Mouse (Mus musculus): ENCODE results near the gene Ces2b. TPM values are rescaled to one million over a fixed set of nuclear protein-coding genes. Genes with fewer than 3 reads are reported as not detected.

Ces2b gene
- polyA plus RNA-seq (2015; fragmentation: Nextera tagmentation; extraction: Ambion mirVana): 0.19 and 0.31 TPM in 2 replicates

DNA sequence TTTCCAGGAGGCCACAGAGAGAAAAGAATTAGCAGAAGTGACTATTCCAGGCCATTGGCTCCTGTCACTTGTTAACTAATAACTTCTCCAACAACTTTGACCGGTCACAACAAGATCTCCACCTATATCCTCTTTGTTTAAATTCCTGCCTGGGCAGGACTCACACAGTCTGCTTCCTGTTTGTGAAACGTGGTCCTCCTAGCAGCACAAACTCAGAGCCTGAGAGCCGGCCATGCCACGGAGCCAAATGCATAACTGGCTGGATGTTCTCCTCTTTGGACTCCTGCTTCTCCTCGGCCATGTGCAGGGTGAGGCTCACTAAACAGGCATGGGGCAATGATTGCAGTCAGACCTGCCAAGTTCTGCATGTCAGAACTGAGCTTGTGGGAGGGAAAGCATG lies at the start of gene Ces2b:
Ces2b (plus strand) TSS at position 133 of the 400 bp plus-strand sequence.
- Histone ChIP-seq H3K4me1 (no peaks in the 10 kb centered on the region), H3K27me3 (no peaks in the 10 kb centered on the region), H3K9ac (no peak within 1 kb of the TSS), H3K4me3 (no peak within 1 kb of the TSS), H3K36me3 (no peaks in the 10 kb centered on the region), H3K9me3 (no peaks in the 10 kb centered on the region), H3K27ac (no peak within 1 kb of the TSS), H3K4me2 (no peak within 1 kb of the TSS)
- ATAC-seq (ENCODE audit: insufficient number of reproducible peaks, low FRiP score, low TSS enrichment, low read depth): no peak
- whole genome bisulfite sequencing: 71% methylated on average over 5 of the region's 5 CpGs

DNA sequence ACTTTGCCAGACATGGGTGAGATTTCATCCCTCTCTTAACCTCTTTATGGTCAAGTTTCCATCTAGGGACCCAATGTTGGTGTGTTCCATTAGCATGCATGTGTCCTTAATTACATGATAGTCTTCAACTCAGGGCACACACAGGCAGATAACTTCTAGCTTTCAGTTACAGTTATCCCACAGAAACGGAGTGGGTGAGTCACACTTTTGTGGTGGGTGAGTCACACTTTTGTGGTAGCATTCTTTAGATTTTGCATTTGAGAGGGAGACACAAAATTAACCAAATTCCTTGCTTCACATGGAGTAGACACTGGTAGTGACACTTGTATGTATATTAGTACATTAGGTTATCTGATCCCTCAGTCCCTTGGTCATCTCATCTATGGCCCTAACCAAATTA lies 44.3 kb upstream of the Ces2b start:
- ATAC-seq (ENCODE audit: insufficient number of reproducible peaks, low FRiP score, low TSS enrichment, low read depth): no peak
- Histone ChIP-seq H3K4me3 (no peak overlapping the region), H3K9me3 (no peaks in the 10 kb centered on the region), H3K9ac (no peak overlapping the region), H3K4me2 (no peak overlapping the region), H3K4me1 (no peaks in the 10 kb centered on the region), H3K36me3 (no peaks in the 10 kb centered on the region), H3K27ac (no peak overlapping the region), H3K27me3 (no peaks in the 10 kb centered on the region)
- 60% methylated on average over 1 of the region's 1 CpGs for WGBS

DNA sequence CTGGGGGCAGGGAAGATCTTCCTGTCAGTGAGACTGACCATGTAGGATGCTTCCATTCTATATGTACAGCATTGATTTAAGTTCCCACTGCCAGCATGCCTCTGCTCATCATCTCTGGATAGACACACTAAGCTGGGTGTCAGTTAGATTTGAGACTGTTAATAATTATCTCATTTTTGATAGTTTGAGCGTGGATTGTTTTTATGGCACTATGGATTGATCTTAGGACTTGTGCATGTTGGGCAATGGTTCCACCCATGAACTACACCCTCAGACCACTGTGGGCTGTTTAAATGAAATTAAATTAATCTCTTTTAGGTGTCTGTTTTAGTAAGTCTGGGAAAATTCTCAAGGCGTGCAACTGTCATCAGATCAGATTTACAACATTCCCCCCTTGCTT lies 42.4 kb upstream of the Ces2b start:
- ATAC-seq (ENCODE audit: insufficient number of reproducible peaks, low FRiP score, low TSS enrichment, low read depth): no peak
- Histone ChIP-seq H3K9ac (no peak overlapping the region), H3K4me2 (no peak overlapping the region), H3K27me3 (no peaks in the 10 kb centered on the region), H3K4me1 (no peaks in the 10 kb centered on the region), H3K36me3 (no peaks in the 10 kb centered on the region), H3K27ac (no peak overlapping the region), H3K9me3 (no peaks in the 10 kb centered on the region), H3K4me3 (no peak overlapping the region)
- 69% methylated on average over 2 of the region's 2 CpGs for WGBS

DNA sequence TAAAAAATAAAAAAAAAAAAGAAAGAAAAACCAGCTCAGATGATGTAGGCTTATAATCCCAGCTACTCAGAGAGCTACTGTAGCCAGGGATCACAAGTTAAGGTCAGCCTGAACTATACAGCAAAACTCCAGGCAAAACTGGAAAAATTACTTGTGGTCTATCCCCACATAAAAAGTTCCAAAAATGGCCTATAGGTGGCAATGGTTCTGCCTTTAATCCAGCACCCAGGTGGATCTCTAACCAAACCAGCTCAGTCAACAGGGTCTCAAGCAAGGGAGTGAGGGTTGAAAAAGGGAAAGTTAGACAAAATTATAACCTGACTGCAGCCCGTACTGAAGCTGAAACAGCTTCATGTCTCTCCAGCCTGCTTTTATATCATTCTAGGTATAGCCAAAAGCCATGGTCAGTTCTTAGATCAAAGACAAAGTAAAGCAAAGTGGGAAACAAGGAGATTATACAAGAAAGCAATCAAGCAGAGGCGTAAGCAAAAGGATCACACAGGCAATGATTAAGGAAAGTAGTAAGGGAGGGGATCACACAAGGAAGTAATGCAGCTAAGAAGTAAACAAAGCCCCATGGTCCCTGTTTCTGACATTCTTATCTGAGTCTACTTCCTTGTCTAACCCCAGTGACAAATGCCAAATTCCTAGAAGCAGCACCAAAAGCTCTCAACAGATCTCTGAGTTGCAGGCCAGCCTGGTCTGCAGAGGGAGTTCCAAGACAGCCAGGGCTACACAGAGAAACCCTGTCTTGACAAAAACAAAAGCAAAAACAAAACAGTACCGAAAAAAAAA lies 41.3 kb upstream of the Ces2b start:
- no peak for ATAC-seq (ENCODE audit: insufficient number of reproducible peaks, low FRiP score, low TSS enrichment, low read depth)
- no peak overlapping the region for H3K9ac ChIP-seq
- H3K27ac ChIP-seq: no peak overlapping the region
- no peaks in the 10 kb centered on the region for H3K4me1 ChIP-seq
- H3K9me3 ChIP-seq: no peaks in the 10 kb centered on the region
- H3K4me3 ChIP-seq: no peak overlapping the region
- H3K27me3 ChIP-seq: no peaks in the 10 kb centered on the region
- WGBS: 56% methylated on average over 3 of the region's 3 CpGs
- H3K4me2 ChIP-seq: no peak overlapping the region
- no peaks in the 10 kb centered on the region for H3K36me3 ChIP-seq

DNA sequence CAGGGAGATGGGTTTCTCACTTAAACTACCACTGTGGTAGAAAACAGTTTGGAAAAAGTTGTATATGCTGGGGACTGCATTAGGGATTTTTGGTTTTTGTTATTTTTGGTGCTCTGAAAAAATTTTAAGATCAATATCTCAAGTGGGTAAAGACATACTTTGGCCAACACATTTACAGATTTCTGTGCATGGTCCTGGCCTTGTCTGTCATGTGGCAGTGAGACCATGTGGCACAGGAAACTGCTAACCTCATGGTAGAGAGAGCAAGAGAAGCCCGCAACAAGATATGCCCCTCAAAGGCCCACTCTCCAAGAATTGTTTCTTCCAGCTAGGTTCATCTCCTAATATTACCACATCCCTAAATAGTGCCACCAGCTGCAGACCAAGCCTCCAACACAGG lies 32.0 kb upstream of the Ces2b start:
- H3K27me3 ChIP-seq: no peaks in the 10 kb centered on the region
- no peak for ATAC-seq (ENCODE audit: insufficient number of reproducible peaks, low FRiP score, low TSS enrichment, low read depth)
- no peak overlapping the region for H3K9ac ChIP-seq

DNA sequence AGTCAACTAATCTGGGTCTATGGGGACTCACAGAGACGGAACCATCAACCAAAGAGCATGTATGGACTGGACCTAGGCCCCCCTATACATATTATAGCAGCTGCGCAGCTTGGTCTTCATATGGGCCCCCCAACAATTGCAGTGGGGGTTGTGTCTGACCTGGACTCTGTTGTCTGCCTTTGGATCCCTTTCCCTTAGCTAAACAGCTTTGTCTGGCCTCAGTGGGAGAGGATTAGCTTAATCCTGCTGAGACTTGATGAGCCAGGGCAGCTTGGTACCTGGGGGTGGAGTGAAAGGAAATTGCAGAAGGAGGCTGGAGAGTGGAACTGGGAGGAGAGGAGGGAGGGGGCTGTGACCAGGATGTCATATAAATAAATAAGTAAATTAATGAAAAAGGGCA lies 25.2 kb upstream of the Ces2b start:
- no peak overlapping the region for H3K27ac ChIP-seq
- no peak for ATAC-seq (ENCODE audit: insufficient number of reproducible peaks, low FRiP score, low TSS enrichment, low read depth)
- H3K36me3 ChIP-seq: no peaks in the 10 kb centered on the region
- H3K9ac ChIP-seq: no peak overlapping the region
- no peaks in the 10 kb centered on the region for H3K4me1 ChIP-seq
- no peak overlapping the region for H3K4me2 ChIP-seq
- WGBS: 36% methylated on average over 2 of the region's 2 CpGs
- H3K4me3 ChIP-seq: no peak overlapping the region
- H3K27me3 ChIP-seq: no peaks in the 10 kb centered on the region
- H3K9me3 ChIP-seq: no peaks in the 10 kb centered on the region

More for the DNA sequence above, 32.0 kb upstream of the Ces2b start:
- Histone ChIP-seq H3K4me3 (no peak overlapping the region), H3K4me2 (no peak overlapping the region), H3K4me1 (no peaks in the 10 kb centered on the region), H3K36me3 (no peaks in the 10 kb centered on the region), H3K27ac (no peak overlapping the region), H3K9me3 (no peaks in the 10 kb centered on the region)
- 86% methylated on average over 1 of the region's 1 CpGs for WGBS

DNA sequence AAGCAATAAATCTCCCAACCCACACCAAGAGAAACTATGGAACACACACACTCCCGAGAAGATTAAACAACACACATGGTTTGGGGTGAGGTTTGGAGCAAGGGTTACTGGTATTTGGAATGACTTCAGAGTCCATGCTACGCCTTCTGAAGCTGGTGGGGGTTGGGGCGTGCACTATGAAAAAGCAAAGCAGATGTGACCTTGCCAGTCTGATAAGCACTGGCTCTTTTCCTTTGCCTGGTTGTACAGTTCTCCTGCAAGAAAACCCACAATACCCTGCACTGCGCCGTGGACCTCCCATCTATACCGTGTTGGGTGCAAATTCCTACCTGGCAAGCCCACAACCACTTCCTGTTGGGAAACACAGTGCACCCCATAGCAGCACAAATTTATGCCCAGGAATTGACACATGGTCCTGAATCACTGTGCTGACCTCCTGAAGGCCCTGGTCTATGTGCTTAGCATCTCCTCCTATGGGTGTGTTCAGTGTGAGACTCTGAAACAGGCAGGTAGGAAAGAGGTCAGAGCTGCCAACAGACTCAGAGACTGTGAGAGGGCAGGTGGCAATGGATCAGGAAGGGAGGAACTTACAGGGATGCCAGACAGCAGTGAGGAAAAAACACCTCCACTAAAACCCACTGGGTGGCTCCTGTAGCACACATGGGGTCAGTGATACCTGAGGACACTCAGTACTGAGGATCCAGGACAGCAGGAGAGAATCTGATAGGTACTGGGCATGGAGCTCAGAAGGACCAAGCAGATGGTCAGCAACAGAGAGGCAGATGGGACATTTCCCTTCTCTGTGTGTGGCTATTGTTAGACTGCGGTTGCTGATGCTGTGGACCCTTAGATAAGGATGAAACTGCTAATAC lies 22.6 kb upstream of the Ces2b start:
- 76% methylated on average over 7 of the region's 7 CpGs for WGBS
- Histone ChIP-seq H3K4me3 (no peak overlapping the region), H3K9ac (no peak overlapping the region), H3K4me2 (no peak overlapping the region), H3K27ac (no peak overlapping the region), H3K4me1 (no peaks in the 10 kb centered on the region), H3K36me3 (no peaks in the 10 kb centered on the region), H3K9me3 (no peaks in the 10 kb centered on the region), H3K27me3 (no peaks in the 10 kb centered on the region)
- no peak for ATAC-seq (ENCODE audit: insufficient number of reproducible peaks, low FRiP score, low TSS enrichment, low read depth)

DNA sequence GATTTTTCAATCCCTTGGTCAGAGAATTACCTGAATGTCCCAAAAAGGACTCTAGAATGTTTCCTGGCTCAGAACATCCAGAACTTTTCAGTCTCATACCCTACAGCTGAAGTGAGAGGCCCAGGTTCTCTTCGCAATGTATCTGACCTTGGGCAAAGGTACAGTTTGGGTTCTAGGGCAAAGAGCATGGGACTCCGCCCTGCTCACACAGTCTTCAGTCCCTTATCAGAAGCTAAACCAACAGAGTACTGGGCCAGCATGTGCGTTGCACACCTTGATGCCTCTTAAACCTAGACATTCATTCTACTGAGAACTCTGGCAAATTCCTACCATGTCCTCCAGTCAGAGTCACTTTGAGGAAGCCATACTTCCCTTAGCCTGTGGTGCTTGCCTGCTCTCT lies 21.9 kb upstream of the Ces2b start:
- Histone ChIP-seq H3K9me3 (no peaks in the 10 kb centered on the region), H3K27me3 (no peaks in the 10 kb centered on the region), H3K4me2 (no peak overlapping the region), H3K9ac (no peak overlapping the region), H3K4me1 (no peaks in the 10 kb centered on the region), H3K4me3 (no peak overlapping the region), H3K27ac (no peak overlapping the region), H3K36me3 (no peaks in the 10 kb centered on the region)
- 89% methylated on average over 3 of the region's 3 CpGs for WGBS
- no peak for ATAC-seq (ENCODE audit: insufficient number of reproducible peaks, low FRiP score, low TSS enrichment, low read depth)

DNA sequence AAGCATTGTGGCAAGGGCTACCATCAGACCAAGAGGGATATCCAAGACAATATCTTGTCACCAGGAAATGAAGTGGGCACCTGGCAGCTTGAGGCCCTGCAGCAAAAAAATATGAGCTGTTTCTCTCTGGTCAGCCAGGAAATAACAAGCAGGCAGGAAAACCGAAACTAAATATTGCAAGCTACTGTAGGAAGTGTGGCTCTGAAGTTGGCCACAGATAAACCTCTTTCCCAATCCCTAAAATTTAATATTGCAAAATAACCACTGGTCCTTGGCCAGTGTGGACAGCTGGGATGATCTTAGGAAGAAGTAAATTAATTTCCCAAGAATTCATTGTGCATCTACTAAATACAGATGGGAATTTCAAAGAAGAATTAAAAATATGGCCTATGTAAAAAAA lies 4.5 kb upstream of the Ces2b start:
- WGBS: 78% methylated on average over 1 of the region's 1 CpGs
- H3K27me3 ChIP-seq: no peaks in the 10 kb centered on the region
- no peak for ATAC-seq (ENCODE audit: insufficient number of reproducible peaks, low FRiP score, low TSS enrichment, low read depth)

DNA sequence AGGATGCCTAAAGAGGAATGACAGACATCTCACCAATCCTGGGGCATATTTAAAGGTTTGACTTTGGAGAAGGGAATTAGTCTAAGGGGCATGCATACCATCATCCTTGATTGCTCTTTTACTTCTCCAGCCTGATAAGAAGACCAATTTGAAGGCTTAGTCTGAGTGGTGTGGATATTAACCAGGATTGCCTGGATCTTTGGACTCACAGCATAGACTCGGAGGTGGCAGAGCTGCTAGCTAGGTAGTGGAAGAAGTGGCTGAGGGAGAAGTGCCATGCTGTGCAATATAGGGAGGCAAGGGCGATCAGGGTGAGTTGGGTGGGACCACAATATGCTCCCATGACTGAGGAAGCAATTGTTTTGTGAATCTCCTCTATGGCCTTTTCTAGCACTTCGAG lies 3.2 kb upstream of the Ces2b start:
- 81% methylated on average over 3 of the region's 3 CpGs for WGBS
- Histone ChIP-seq H3K4me2 (no peak overlapping the region), H3K4me1 (no peaks in the 10 kb centered on the region), H3K36me3 (no peaks in the 10 kb centered on the region), H3K9me3 (no peaks in the 10 kb centered on the region), H3K4me3 (no peak overlapping the region), H3K9ac (no peak overlapping the region), H3K27me3 (no peaks in the 10 kb centered on the region), H3K27ac (no peak overlapping the region)
- no peak for ATAC-seq (ENCODE audit: insufficient number of reproducible peaks, low FRiP score, low TSS enrichment, low read depth)

More for the DNA sequence above, 4.5 kb upstream of the Ces2b start:
- no peaks in the 10 kb centered on the region for H3K36me3 ChIP-seq
- H3K4me2 ChIP-seq: no peak overlapping the region
- no peak overlapping the region for H3K27ac ChIP-seq
- H3K4me1 ChIP-seq: no peaks in the 10 kb centered on the region
- H3K9ac ChIP-seq: no peak overlapping the region
- no peak overlapping the region for H3K4me3 ChIP-seq
- H3K9me3 ChIP-seq: no peaks in the 10 kb centered on the region

DNA sequence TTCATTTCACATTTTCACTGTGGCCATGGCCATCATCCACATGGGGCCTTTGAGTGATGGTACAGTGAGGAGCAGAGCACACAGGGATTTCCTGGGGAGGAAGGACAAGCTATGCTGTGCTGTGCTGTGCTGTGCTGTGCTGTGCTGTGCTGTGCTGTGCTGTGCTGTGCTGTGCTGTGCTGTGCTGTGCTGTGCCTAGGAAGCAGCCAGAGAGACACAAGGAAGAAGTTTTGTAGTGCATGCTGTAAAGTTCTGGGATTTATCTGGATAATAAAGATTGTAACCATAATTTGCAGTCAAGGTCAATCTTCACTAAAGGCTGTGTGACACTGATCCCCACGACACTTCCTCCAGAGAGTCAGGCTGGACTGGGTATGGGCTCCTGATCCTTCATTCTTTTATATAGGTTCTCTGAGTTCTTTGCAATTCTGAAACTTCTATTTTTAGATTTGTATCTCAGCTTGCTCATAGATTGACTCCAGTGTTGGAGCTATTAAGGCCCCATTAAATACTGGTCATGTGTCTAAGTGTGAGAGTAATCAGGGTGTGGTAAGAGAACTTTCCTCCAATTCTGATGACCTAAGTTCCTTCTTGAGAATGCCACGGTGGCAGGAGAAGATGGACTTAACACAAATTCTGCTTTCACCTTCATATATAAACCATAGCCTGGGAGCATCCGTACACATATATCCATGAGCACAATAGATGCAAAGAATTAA lies 10.1 kb downstream of the Ces2b start:
- 83% methylated on average over 3 of the region's 3 CpGs for whole genome bisulfite sequencing
- H3K4me3 ChIP-seq: no peak overlapping the region
- no peak for ATAC-seq (ENCODE audit: insufficient number of reproducible peaks, low FRiP score, low TSS enrichment, low read depth)
- no peak overlapping the region for H3K27ac ChIP-seq
- H3K36me3 ChIP-seq: no peaks in the 10 kb centered on the region
- H3K27me3 ChIP-seq: no peaks in the 10 kb centered on the region
- H3K4me2 ChIP-seq: no peak overlapping the region
- H3K4me1 ChIP-seq: no peaks in the 10 kb centered on the region
- H3K9ac ChIP-seq: no peak overlapping the region
- no peaks in the 10 kb centered on the region for H3K9me3 ChIP-seq

DNA sequence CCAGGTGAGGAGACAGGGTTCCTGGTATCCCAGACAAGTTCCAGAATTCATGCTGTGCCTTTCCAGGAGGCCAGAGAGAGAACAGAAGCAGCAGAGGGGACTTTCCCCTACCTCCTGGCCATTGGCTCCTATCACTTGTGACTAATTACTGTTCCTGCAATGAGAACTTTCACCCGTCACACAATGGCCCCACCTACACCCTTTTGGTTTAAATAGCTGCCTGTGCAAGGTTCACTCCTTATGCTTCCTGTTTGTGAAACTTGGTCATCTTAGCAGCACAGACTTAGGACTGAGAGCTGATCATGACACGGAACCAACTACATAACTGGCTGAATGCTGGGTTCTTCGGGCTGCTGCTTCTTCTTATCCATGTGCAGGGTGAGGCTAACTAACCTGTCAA lies 15.5 kb downstream of the Ces2b start, which contains the start of gene Ces2c:
Ces2c (plus strand) TSS at position 238 of the 400 bp plus-strand sequence.
- no peak within 1 kb of the TSS for H3K4me3 ChIP-seq
- H3K4me1 ChIP-seq: no peaks in the 10 kb centered on the region
- no peak within 1 kb of the TSS for H3K4me2 ChIP-seq
- no peaks in the 10 kb centered on the region for H3K36me3 ChIP-seq
- no peaks in the 10 kb centered on the region for H3K27me3 ChIP-seq
- no peaks in the 10 kb centered on the region for H3K9me3 ChIP-seq
- 79% methylated on average over 3 of the region's 3 CpGs for WGBS
- H3K9ac ChIP-seq: no peak within 1 kb of the TSS
- ATAC-seq (ENCODE audit: insufficient number of reproducible peaks, low FRiP score, low TSS enrichment, low read depth): no peak
- no peak within 1 kb of the TSS for H3K27ac ChIP-seq

Data from limb, embryonic 15.5 days (tissue).